Mouse (Mus musculus) lung, adult 18-20 months (tissue): ENCODE results near the gene 2810006K23Rik.
"Not testable (repeated sequence)": the region's sequence is repeated elsewhere in the genome, so short reads cannot be mapped to it uniquely, and the experiment has no call there.

Source experiments
- DNase-seq, 2 experiments: peaks; one replicate each; pipeline ENCODE4 v3.0.0; 2022; ENCODE audit warnings: mixed read lengths in 2 of 2

Gene 2810006K23Rik

DNA sequence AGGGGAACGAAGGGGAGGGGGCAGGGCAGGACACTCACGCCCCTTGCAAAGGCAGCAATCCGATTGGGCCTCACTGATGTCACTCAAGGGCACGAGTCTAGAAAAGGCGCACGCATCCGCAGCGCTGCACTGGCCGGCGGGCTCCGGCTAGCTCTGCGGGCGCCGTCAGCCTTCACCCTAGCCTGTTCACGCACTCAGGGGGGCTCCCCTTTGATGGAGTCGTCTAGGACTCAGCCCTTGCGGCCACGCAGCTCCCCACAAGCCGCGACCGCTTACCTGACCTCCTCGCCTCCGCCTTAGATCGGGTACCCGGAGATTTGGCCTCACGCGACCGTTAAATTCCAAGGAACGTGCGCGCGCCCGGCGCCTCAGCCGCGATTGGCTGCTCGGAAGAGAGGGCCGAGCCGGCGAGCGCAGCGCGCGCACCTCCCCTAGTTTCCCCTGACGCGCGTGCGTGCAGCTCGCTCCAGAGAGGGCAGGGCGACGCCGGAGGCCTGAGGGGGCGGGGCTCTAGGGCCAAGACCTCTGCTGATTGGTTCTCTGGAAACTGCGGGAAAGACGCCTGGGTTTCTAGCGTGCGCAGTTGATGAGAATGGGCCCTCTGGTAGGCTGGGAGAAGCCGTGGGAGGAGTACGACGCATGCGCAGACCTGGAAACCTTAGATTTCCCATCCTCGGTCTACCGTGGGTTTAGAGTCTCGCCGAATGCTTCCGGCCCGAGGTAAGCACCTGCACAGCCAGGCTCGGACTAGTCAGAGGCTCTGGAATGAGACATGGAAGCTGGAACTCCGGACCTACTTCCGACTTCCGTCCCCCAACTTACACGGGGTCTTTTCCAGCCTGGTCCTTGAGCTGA, at the start of gene 2810006K23Rik, which contains the start of gene Mphosph9:
Gene 2810006K23Rik (plus strand): TSS at position 580 of the 855 bp plus-strand sequence.
Gene Mphosph9 (minus strand): TSS at position 463 of the 855 bp plus-strand sequence.
- peak; percentile 99 to 100 for DNase-seq

DNA sequence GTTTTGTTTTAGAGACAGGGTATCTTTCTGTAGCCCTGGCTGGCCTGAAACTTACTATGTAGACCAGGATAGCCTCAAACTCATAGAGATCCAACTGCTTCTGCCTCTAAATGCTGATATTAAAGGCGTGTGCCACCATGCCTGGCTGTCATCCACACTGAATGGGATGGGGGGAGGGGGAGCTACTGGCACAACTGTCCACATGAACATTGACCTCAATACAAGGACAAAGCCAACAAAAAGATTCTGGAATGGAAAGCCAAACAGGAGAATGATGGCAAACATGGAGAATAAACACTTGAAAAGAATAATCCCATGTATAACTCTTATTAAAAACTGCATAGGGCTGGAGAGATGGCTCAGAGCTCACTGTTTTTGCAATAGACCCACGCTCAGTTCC, 45.0 kb upstream of the 2810006K23Rik start:
- DNase-seq: no peak

DNA sequence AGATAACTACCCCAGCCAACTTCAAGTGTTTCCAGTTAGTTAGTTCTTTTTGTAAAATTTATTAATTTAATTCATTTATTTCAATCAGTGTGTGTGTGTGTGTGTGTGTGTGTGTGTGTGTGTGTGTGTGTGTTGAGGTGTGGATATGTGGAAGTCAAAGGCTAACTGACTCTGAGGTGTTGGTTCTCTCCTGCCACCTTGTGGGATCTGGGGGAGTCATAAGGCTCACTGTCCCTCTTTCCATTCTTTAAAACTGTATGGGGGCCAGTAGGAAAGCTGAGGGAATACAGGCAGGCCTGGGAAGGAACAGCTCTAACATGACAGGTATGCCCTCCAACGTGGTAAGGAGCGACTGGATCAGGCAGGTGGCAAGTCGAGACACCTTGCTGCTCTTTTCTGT, 43.6 kb upstream of the 2810006K23Rik start:
- DNase-seq: peak; percentile 10 to 28

DNA sequence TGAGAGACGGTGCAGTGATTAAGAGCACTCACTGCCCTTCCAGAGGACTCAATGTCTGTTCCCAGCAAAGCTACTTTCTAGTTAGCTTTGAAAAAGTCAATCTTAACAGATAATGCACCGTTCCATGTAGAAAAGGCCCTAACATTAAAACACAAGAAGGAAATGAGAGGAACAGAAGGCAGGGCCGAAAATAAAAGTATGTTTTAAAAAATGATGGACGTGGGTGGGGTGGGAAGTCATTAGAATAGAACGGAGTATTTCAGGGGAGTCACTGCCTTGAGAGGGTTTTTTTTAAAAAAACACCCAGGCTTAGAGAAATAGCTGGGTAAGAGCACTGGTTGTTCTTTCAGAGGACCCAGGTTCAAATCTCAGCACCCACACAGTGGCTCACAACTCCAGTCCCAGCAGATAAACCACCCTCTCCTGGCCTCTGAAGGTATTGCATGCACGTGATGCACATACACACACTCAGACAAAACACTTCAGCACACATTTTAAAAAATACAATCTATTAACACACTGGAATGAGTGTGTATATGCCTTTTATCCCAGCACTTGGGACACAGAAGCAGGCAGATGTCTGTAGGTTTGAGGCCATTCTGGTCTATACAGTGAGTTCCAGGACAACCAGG, 40.2 kb upstream of the 2810006K23Rik start:
- DNase-seq: no peak

DNA sequence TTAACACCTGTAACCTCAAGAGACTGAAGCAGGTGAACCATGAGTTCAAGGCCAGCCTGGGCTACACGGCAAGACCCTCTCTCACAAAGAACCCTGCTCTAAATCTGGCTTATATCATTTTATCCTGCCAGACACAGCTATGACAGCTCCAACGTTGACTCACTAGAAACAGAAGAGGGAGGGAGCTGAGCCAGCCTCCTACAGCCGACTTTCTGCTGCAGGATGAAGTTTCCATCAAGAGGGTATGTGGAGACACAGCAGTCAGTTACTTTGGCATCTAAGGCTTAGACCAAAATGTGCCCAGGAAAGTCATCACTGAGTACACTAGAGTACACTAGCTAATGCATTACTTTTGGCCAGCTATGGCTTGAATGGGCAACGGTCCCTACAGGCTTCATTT, 37.7 kb upstream of the 2810006K23Rik start:
- DNase-seq: no peak

DNA sequence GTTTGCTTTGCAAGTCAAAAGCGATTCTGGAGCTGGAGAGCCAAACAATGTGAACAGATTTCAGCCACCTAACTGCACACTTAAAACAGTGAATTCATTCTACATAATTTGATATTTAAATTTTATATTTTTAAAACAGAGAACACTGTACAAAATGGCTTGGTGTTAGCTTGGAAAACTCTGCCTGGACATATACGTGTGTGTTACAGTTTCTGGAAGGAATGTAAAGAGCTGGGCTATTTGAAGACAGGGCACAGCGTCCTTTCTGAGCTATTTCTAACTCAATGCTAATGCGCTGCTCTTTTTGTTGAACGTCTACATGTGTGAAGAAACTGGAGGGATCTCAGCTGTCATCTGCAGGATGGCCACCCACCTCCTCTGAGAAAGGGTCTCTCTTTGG, 33.9 kb upstream of the 2810006K23Rik start:
- no peak for DNase-seq

DNA sequence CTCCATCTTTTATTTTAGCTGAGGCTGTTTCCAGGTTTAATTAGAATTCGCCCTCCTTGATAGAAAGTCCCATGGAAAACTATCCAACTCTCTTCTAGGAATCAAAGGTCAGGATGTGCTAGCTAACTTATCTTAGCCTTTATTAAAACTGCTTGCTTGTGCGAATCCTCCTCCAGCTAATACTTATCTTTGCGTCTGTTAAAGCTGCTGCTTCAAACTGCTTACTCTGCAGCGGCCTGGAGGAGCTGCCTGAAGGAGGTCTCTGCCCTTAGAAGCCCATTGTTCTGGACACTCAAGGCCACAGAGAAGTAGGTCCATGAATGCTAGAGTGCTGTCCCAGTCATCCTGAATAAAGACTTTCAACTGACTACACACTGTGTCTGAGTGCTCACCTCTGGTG, 31.4 kb upstream of the 2810006K23Rik start:
- no peak for DNase-seq

DNA sequence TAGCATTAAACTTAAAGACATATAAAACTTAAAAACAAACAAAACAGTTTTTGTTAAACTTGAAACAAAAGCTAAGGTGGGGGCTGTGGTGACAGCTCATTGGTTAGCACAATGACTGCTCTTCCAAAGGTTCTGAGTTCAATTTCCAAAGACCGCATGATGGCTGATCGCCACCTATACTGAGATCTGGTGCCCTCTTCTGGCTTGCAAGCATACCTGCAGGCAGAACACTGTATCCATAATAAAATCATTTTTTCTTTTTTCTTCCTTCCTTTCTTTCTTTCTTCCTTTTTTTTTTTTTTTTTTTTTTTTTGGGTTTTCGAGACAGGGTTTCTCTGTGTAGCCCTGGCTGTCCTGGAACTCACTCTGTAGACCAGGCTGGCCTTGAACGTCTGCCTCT, 28.6 kb upstream of the 2810006K23Rik start:
- not testable (repeated sequence) for DNase-seq

DNA sequence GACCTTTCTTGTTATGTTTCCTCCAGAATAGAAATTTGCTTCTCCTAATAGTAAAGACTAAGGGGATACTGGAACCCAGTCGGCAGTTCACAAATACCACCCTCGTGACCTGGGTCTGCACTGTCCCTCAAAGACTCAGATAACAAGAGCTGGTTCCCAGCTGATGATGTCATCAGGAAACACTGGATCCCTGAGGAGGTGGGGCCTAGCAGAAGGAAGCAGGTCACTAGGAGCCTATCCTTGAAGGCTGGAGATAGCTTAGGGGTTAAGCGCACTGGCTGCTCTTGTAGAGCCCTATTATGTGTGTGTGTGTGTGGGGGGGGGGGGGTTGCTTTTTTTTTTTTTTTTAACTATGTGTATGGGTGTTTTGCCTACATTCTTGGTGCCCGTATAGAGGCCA, 27.8 kb upstream of the 2810006K23Rik start:
- DNase-seq: no peak

DNA sequence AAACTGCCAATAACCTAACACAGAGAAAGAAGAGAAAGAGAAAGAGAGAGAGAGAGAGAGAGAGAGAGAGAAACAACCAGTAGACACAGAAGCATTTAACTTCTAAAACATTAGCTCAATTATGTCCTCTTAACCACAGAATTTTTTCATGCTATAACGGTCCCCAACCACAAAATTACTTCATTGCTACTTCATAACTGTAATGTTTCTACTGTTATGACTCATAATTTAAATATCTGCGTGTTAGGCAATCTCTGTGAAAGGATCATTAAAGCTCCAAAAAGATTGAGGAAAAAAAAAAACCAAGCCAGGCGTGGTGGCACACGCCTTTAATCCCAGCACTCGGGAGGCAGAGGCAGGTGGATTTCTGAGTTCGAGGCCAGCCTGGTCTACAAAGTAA, 25.0 kb upstream of the 2810006K23Rik start:
- DNase-seq: not testable (repeated sequence)

DNA sequence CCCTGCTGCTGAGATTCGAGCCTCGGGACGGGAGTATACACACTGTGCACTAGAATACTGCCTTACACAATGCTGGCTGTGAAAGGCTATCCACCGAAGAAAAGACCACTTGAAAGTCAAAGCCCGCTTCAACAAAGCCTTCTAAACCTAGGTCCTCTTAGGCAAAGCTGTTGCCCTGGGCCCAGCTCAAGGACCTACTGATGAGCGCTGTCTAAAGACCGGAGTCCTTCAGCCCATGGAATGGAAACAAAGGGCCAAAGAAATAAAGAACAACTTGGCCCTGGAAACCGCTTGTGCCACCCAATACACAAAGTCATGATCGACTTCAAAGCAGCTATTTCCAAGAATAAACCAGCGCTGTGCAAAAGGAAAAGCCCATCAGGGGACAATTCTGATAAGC, 18.7 kb upstream of the 2810006K23Rik start:
- DNase-seq: no peak

DNA sequence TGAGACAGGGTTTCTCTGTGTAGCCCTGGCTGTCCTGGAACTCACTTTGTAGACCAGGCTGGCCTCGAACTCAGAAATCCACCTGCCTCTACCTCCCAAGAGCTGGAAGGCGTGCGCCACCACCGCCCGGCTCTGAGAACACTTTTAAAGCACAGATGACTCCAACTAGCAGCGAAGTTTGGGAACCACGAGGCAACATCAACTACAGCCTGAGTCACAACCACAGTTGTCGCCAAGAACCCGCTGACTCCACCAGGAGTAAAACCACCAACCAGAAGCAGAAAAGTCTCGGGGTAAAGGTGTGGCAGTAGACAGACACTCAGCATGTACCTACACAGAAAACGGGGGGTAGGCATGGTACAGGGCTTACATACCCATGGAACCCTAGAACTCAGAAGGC, 17.8 kb upstream of the 2810006K23Rik start:
- DNase-seq: no peak

DNA sequence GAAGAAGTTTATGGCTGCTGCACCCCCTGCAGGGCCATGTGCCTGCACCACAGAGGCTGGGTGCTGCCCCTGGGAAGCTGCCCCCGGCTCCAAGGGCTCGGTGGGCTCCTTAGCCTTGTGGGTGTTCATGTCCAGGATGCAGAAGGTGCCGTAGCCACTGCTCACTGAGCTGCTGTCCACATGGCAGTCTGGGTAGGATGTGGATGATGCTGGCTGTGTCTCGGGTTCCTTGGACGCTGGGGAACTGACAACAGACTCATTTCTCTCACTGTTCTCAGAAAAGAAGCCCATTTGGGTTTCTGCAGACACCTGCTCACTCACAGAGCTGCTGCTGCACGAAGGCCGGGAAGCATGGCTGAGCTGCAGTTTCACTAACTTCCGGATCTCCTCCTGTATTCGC, 12.4 kb upstream of the 2810006K23Rik start:
- no peak for DNase-seq

DNA sequence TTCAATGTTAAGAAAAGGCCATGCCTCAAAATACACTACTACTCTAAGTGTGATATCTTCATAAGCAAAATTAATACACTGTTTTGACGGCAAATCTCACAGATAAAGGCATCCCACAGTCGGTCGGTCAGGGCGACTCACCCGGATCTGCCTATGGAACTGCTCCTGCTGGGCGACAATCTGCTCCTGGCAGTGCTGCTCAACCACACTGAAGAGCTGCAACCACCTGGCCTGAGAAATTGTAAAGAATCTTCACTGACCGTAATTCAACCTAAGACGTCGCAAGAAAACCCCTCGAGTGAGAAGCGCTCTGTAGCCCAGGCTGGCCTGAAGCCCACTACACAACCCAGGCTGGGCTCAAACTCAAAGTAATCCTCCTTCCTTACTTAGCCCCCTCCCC, 11.9 kb upstream of the 2810006K23Rik start:
- no peak for DNase-seq

DNA sequence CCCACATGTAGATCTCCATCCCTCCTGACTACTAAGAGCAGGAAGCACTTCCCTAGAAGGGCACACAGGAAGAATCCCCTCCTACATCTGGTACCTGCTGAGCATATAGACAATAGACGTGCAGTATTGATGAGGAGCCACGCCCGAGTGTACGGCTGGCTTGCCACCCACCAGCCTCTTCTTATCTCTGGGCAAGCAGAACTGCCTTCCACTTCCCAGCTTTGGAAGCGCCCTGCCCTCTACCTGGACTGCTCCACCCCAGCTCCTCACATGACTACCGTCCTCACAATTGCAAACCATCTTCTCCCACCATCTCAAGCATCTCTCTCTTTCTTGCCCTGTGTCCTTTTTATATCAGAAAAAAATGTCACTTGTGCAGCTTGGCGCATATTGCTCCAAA, 10.2 kb upstream of the 2810006K23Rik start:
- DNase-seq: no peak

DNA sequence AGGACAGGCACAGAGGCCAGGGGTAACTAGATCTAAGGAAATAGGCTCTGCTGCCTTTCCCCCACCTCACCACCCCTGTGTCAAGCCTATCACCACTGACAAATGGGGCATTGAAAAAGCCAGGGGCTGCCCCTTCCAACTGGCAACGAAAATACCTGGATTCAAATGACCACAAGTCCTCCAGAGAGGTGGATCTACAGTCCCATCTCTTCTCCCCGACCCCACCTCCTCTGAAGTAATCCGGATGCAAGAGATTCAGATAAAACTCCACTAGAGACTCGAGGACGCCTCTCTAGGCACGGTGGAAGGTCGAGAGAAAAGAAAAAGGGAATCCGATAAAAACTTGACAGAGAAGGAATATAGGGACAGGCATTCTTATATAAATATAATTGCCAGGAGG, 1.1 kb upstream of the 2810006K23Rik start:
- DNase-seq: no peak

DNA sequence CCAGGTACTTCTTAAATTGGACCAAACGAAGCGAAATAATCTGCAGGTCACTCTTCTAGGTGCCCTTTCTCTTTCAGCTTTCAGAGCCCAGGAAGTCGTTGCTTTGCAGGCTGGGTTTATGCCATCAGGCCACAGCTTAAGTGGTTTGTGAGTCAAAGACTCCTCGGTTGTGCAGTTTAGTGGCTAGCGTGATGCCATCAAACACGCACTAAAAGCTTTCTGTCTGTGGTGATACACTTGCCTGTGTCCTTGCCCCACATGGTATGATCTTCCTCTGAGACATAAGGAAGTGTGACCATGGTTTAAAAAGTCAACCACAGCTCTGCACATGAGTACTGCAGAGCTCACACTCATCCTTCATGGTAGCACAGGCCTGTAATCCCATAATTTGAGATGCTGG, 2.2 kb downstream of the 2810006K23Rik start:
- no peak for DNase-seq

DNA sequence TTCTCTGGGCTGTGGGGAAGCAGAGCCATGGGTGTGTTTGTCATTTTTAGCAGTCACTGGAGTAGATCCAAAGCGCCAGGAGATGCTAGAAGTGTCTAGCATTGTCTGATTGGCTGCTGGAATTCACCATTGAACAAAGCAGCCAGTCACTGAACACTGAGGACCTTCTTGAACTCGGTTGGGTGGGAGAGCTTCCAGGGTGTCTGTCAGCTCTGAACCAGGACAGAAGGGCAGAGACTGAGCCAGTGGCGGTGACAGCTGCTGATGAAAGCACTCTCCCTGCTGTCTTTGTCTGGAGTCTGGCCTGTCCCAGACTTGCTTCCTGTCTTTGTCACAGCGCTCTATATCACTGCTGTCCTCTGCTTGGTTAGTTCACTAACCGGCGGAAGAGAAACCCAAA, 6.5 kb downstream of the 2810006K23Rik start:
- DNase-seq: peak; percentile 24 to 54

DNA sequence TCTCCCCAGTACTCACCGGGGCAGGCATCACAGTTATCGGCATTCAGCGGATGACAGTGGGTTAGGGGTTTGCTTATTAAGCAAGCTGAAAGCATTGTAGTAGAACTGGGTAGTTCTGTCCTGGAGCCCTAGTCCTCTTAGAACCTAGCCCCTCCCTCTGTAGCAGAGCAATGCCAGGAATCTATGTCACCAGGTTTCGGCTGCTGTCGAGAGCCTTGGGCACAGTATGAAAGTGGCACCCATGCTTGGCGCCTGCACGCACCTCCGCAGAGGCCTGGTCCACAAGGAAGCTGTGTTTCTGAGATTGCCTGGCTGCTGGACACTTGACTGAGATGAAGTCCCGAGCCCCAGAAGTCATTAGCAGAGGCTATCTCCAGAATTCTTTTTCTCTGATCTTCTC, 9.2 kb downstream of the 2810006K23Rik start:
- DNase-seq: no peak

DNA sequence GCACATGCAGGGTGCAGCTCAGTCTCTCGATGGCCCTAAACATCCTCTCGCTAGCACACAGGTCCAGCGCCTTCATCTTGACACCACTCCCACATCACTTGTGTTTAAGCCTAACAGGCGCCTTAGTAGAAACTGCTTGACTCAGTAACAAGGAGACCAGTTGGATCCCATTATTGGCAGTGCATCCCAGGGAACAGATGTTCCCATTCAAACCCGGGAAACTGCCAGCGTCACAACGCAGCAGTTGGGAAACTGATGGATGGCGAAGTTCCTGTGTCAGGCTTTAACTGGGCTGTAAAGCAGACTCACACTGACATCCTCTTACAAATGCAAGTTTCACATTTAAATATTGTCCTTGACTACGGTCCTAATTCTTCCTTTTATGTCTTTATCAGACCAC, 10.0 kb downstream of the 2810006K23Rik start:
- DNase-seq: peak; percentile 34 to 39

DNA sequence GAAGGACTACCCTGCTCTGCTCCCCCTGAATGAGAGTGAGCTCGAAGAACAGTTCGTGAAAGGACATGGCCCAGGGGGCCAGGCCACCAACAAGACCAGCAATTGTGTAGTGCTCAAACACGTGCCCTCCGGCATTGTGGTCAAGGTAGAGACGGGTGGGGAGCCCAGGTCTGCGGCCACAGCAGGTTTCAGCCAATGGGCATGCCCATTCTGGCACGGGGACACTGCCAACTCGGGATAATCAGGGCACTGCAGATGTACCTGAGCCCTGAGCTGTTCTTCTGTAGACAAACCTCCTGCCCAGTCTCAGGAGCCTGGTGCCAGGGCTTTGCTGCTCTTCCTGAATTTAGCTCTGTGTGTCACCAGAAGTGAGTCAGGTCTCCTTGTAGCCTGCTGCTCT, 10.9 kb downstream of the 2810006K23Rik start:
- DNase-seq: no peak

DNA sequence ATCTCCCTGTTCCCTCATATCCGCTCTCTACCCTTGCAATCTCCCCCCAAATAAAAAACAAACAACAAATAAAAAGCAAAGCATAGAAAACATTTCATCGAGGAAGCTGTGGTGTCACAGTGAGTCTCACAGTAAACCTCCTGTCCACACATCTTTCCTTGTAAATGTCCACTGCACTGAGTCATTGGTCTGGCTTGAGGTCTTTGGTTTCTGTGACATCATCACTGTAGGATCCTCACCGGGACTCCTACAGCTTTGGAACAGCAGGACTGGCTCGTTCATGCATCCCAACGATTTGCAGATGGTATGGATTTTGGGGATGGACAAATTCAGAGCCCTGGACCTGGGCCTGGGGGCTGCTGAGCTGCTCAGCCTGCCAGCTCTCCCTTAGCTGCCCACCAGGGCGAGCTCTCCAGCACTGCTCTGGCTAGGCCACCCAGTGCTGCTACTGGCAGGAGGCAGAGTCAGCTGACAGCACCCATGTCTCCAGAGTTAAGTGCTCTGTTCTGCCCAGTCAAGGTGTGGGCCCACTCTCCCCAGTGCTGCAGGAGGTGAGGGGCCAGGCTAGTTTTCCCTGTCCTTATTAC, 14.0 kb downstream of the 2810006K23Rik start:
- not testable (repeated sequence) for DNase-seq

DNA sequence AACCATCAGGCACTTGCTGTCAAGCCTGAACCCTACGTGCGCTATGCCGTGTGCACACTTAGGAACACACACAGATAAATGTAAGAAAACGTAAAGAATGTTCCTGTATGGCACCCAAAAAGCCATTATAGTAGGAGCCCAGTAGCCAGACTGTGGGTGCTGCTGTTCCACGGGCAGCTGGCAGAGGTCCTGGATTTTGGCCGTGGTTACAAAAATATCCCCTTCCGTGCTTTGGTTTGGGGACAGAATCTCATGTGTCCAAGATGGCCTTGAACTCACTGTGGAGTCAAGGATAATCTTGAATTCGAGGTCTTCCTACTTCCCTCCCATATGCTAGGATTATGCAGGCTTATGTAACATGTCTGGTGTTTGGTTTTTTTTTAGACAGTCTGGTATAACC, 15.0 kb downstream of the 2810006K23Rik start:
- DNase-seq: no peak

DNA sequence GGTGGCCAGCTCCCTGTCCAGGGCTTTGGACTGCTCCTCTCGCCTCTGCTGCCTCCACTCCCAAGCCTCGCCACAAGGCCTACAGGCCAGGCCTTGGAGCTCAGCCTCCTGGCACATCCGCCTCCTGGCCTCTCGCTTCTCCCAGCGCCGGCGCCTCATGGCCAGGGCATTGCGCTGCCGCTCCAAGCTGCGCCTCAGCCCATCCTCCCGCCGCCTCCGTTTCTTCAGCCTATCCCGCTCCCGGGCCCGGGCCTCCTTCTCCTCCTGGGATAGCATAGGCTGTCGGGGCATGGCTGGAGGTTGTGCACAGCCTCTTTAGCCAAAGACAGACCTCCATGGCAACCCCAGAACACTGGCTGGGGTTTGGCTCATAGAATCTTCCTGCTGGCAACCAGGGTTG, 21.3 kb downstream of the 2810006K23Rik start:
- no peak for DNase-seq
